Comparison of ENCODE assay signal across 9 mouse cellular contexts in genomic region chr4:147941045-147942020, GRCm38 (mm10). TPM values are rescaled to one million over a fixed set of nuclear protein-coding genes. Genes with fewer than 3 reads are reported as not detected.
A peak's percentile ranks its signal among the peaks of the same experiment; 100 is the strongest.
DNase-seq lines count a peak whose midpoint lies in the region; ATAC-seq and TF ChIP-seq lines count a peak whose summit lies in the region.
"Had no signal": no experiment of that assay in that cellular context is flagged by ENCODE, and none has a peak within 500 bp of the region (broad histone marks: within the 10 kb centered on the region; RNA-seq: fewer than 3 reads in every experiment).

No protein-coding gene starts in this region.

- ATAC-seq in frontal cortex, adult (ENCODE audit: low TSS enrichment): peak; percentile 28; the same call in 1 of the 2 replicates
- ATAC-seq in embryonic facial prominence, embryonic 14.5 days (ENCODE audit: low read depth): peak; percentile 50
- peak; percentile 73 for ATAC-seq in liver, postnatal 0 days

- in situ Hi-C loops in CH12.LX (cut with MboI; ENCODE audit: low pct_ligation_motif_present, low pct_unique_long_range_greater_than_20kb, low sequenced_read_pairs): no loop called here

- peak overlapping the region; percentile 85 for H3K9ac ChIP-seq in CH12.LX (ENCODE audit: insufficient read depth, low read depth)
- peak overlapping the region; percentile 77 for H3K9ac ChIP-seq in embryonic facial prominence, embryonic 14.5 days (ENCODE audit: low read depth, low read length)
- H3K9ac ChIP-seq in liver, postnatal 0 days (replicated peaks): peak overlapping the region; percentile 87

- 17% methylated on average over 21 of the region's 88 CpGs for WGBS in embryonic facial prominence, embryonic 14.5 days
- 4% methylated on average over 72 of the region's 88 CpGs for WGBS in liver, postnatal 0 days (ENCODE audit: insufficient replicate concordance)
- WGBS in small intestine, adult 2 months: 2% methylated on average over 88 of the region's 88 CpGs

- TF ChIP-seq EP300 in CH12.LX (IDR thresholded peaks at IDR 0.05; ENCODE audit: low read length): no peak
- TF ChIP-seq EP300 in liver, postnatal 0 days (IDR thresholded peaks at IDR 0.05; ENCODE audit: low read depth): no peak

- peaks cover 25 to 38% of the 10 kb centered on the region in 2 experiments for H3K36me3 ChIP-seq in CH12.LX (replicated peaks in 1 of 2; ENCODE audit: control insufficient read depth in 1 of 2, insufficient read depth in 1 of 2, low read length in 1 of 2)
- H3K36me3 ChIP-seq in embryonic facial prominence, embryonic 14.5 days (ENCODE audit: control insufficient read depth, insufficient read depth, low read length): peaks cover 33% of the 10 kb centered on the region
- H3K36me3 ChIP-seq in liver, postnatal 0 days (replicated peaks; ENCODE audit: insufficient read depth, low read length): peaks cover 28% of the 10 kb centered on the region
- peaks cover 25% of the 10 kb centered on the region for H3K36me3 ChIP-seq in small intestine, adult 2 months (ENCODE audit: control insufficient read depth, insufficient read depth, low read length)

- dilution Hi-C loops in CH12.LX (cut with MboI; ENCODE audit: extremely low pct_ligation_motif_present, extremely low pct_unique_long_range_greater_than_20kb, low sequenced_read_pairs): no loop called here

- peak overlapping the region; percentile 80 for H3K4me2 ChIP-seq in CH12.LX (ENCODE audit: insufficient read depth, low read depth, poor library complexity, severe bottlenecking)
- H3K4me2 ChIP-seq in embryonic facial prominence, embryonic 14.5 days (ENCODE audit: low read depth, low read length): peak overlapping the region; percentile 98
- H3K4me2 ChIP-seq in liver, postnatal 0 days (ENCODE audit: low read depth, low read length): peak overlapping the region; percentile 99

- peaks cover 28% of the 10 kb centered on the region for H3K79me2 ChIP-seq in CH12.LX (replicated peaks; ENCODE audit: control insufficient read depth, extremely low read depth, insufficient read depth, poor library complexity, severe bottlenecking)

- no peaks in the 10 kb centered on the region for H3K9me3 ChIP-seq in CH12.LX (replicated peaks; ENCODE audit: low read length)
- no peaks in the 10 kb centered on the region for H3K9me3 ChIP-seq in embryonic facial prominence, embryonic 14.5 days (ENCODE audit: control insufficient read depth, low read length)
- no peaks in the 10 kb centered on the region for H3K9me3 ChIP-seq in liver, postnatal 0 days (ENCODE audit: low read length)

- no peak for TF ChIP-seq CTCF in CH12.LX (conservative IDR thresholded peaks at IDR 0.05 in 1 of 2, IDR thresholded peaks at IDR 0.05 in 1 of 2; ENCODE audit: low read depth in 2 of 2, low read length in 2 of 2)
- TF ChIP-seq CTCF in liver, postnatal 0 days (IDR thresholded peaks at IDR 0.05; ENCODE audit: low read depth): no peak
- no peak for TF ChIP-seq CTCF in small intestine, adult 2 months (IDR thresholded peaks at IDR 0.05; ENCODE audit: extremely low read depth, insufficient read length, insufficient replicate concordance, low read depth, low read length)

- H3K27ac ChIP-seq in CH12.LX (ENCODE audit: insufficient read depth, low read depth): no peak overlapping the region
- peak overlapping the region; percentile 35; the same call in 1 of the 2 replicates for H3K27ac ChIP-seq in embryonic facial prominence, embryonic 14.5 days (replicated peaks; ENCODE audit: low read depth, low read length)
- H3K27ac ChIP-seq in liver, postnatal 0 days (ENCODE audit: low read depth): peak overlapping the region; percentile 79
- H3K27ac ChIP-seq in small intestine, adult 2 months (ENCODE audit: insufficient read depth, low read depth, low read length): peak overlapping the region; percentile 69

- H3K4me1 ChIP-seq in CH12.LX (ENCODE audit: control insufficient read depth in 1 of 2, insufficient read depth in 2 of 2): peaks cover 13 to 40% of the 10 kb centered on the region in 2 experiments
- H3K4me1 ChIP-seq in embryonic facial prominence, embryonic 14.5 days (ENCODE audit: control insufficient read depth, insufficient read depth, low read length): peaks cover 52% of the 10 kb centered on the region
- H3K4me1 ChIP-seq in liver, postnatal 0 days (ENCODE audit: insufficient read depth): peaks cover 43% of the 10 kb centered on the region
- H3K4me1 ChIP-seq in small intestine, adult 2 months (ENCODE audit: control insufficient read depth, insufficient read depth, insufficient read length, low read length): peaks cover 25% of the 10 kb centered on the region

- peak overlapping the region; percentile 61 to 100 (median 98) for H3K4me3 ChIP-seq in CH12.LX (replicated peaks in 1 of 3; ENCODE audit: low read depth in 2 of 3, low read length in 2 of 3, poor library complexity in 1 of 3)
- H3K4me3 ChIP-seq in embryonic facial prominence, embryonic 14.5 days (ENCODE audit: low read depth, low read length): peak overlapping the region; percentile 91
- H3K4me3 ChIP-seq in liver, postnatal 0 days (ENCODE audit: low read depth, low read length): peak overlapping the region; percentile 72
- H3K4me3 ChIP-seq in small intestine, adult 2 months (ENCODE audit: low read depth, low read length): peak overlapping the region; percentile 88

- DNase-seq in frontal cortex, postnatal 10 days (ENCODE audit: low spot score in 2 of 2): no peak
- no peak for DNase-seq in CH12.LX (ENCODE audit: extremely low read depth)
- DNase-seq in embryonic facial prominence, embryonic 14.5 days (ENCODE audit: low spot score): no peak
- DNase-seq in induced T-regulatory cell, adult 2 months (ENCODE audit: low read depth): peak; percentile 47
- DNase-seq in liver, postnatal 0 days: peak; percentile 71
- no peak for DNase-seq in ovary, postnatal 10 days (ENCODE audit: low spot score)

- no peak for TF ChIP-seq RAD21 in CH12.LX (IDR thresholded peaks at IDR 0.05; ENCODE audit: low read depth, low read length)

- TF ChIP-seq POLR2A in CH12.LX (IDR thresholded peaks at IDR 0.05; ENCODE audit: low read depth, low read length): no peak
- no peak for TF ChIP-seq POLR2A in small intestine, adult 2 months (IDR thresholded peaks at IDR 0.05; ENCODE audit: low read depth, low read length)

- peaks cover 24% of the 10 kb centered on the region for H3K27me3 ChIP-seq in CH12.LX (replicated peaks)
- H3K27me3 ChIP-seq in embryonic facial prominence, embryonic 14.5 days (replicated peaks; ENCODE audit: control insufficient read depth, insufficient read depth, low read length): no peaks in the 10 kb centered on the region
- no peaks in the 10 kb centered on the region for H3K27me3 ChIP-seq in liver, postnatal 0 days (ENCODE audit: insufficient read depth, low read length)
- no peaks in the 10 kb centered on the region for H3K27me3 ChIP-seq in small intestine, adult 2 months (ENCODE audit: control insufficient read depth, insufficient read depth, low read length)

TF ChIP-seq in CH12.LX, 34 proteins besides CTCF, POLR2A, EP300 and RAD21:
- TF ChIP-seq NRF1 (IDR thresholded peaks at IDR 0.05; ENCODE audit: low read depth, low read length): no peak
- peak; percentile 31; the same call in 1 of the 2 replicates for TF ChIP-seq UBTF (IDR thresholded peaks at IDR 0.05; ENCODE audit: low read depth, low read length)
- 0 out of 2 replicates have a peak, but pooled peaks have one; percentile 6 for TF ChIP-seq MXI1 (IDR thresholded peaks at IDR 0.05; ENCODE audit: low read depth, low read length)

RNA-seq across cellular contexts. Expression of gene 2510039O18Rik, which starts 0.6 kb away (rescaled TPM):
- total RNA-seq in CH12.LX (2012; rRNA removed) (32.8 and 33.9 TPM in 2 replicates), CH12.LX (2014; rRNA removed) (22.1 and 23.9 TPM in 2 replicates)
- polyA plus RNA-seq in CH12.LX (2012; ENCODE audit: insufficient read length, low read depth): 23.6 and 27.9 TPM in 2 replicates
- 23.0 and 23.4 TPM in 2 replicates for polyA plus RNA-seq in embryonic facial prominence, embryonic 14.5 days (2014; fragmentation: Nextera tagmentation; extraction: Ambion mirVana)
- 6.5 and 8.5 TPM in 2 replicates for polyA plus RNA-seq in liver, postnatal 0 days (2015; fragmentation: Nextera tagmentation; extraction: Ambion mirVana)
- 97.5 and 209 TPM in 2 replicates for polyA plus RNA-seq in small intestine, adult 2 months (2012; rRNA removed)

RNA-seq across cellular contexts. Expression of gene Plod1, which starts 4.8 kb away (rescaled TPM):
- total RNA-seq in CH12.LX (2012; rRNA removed) (4.8 and 6.5 TPM in 2 replicates), CH12.LX (2014; rRNA removed) (0.30 and 0.51 TPM in 2 replicates)
- 1.9 TPM in 2 replicates for polyA plus RNA-seq in CH12.LX (2012; ENCODE audit: insufficient read length, low read depth)
- polyA plus RNA-seq in embryonic facial prominence, embryonic 14.5 days (2014; fragmentation: Nextera tagmentation; extraction: Ambion mirVana): 83.8 and 102 TPM in 2 replicates
- polyA plus RNA-seq in liver, postnatal 0 days (2015; fragmentation: Nextera tagmentation; extraction: Ambion mirVana): 24.8 and 25.4 TPM in 2 replicates
- 8.8 and 18.8 TPM in 2 replicates for polyA plus RNA-seq in small intestine, adult 2 months (2012; rRNA removed)

RNA-seq across cellular contexts. Expression of gene Mfn2, which starts 36.8 kb away (rescaled TPM):
- 17.5 and 21.7 TPM in 2 replicates for total RNA-seq in CH12.LX (2012; rRNA removed)
- total RNA-seq in CH12.LX (2014; rRNA removed): 8.6 and 10.0 TPM in 2 replicates
- polyA plus RNA-seq in CH12.LX (2012; ENCODE audit: insufficient read length, low read depth): 33.0 and 36.8 TPM in 2 replicates
- polyA plus RNA-seq in embryonic facial prominence, embryonic 14.5 days (2014; fragmentation: Nextera tagmentation; extraction: Ambion mirVana): 37.0 and 37.5 TPM in 2 replicates
- 12.3 and 14.1 TPM in 2 replicates for polyA plus RNA-seq in liver, postnatal 0 days (2015; fragmentation: Nextera tagmentation; extraction: Ambion mirVana)
- 38.0 and 72.8 TPM in 2 replicates for polyA plus RNA-seq in small intestine, adult 2 months (2012; rRNA removed)

RNA-seq across cellular contexts. Expression of gene Nppb, which starts 44.3 kb away (rescaled TPM):
- total RNA-seq in CH12.LX (2012; rRNA removed) (not detected in 2 replicates), CH12.LX (2014; rRNA removed) (not detected in 2 replicates)
- polyA plus RNA-seq in CH12.LX (2012; ENCODE audit: insufficient read length, low read depth): not detected in 2 replicates
- polyA plus RNA-seq in embryonic facial prominence, embryonic 14.5 days (2014; fragmentation: Nextera tagmentation; extraction: Ambion mirVana): 0.28 TPM in 1 of 2 replicates, not detected in the other
- not detected in 2 replicates for polyA plus RNA-seq in liver, postnatal 0 days (2015; fragmentation: Nextera tagmentation; extraction: Ambion mirVana)
- not detected in 2 replicates for polyA plus RNA-seq in small intestine, adult 2 months (2012; rRNA removed)
- total RNA-seq: left cerebral cortex, postnatal 10 days had no signal

RNA-seq across cellular contexts. Expression of gene Nppa, which starts 59.2 kb away (rescaled TPM):
- total RNA-seq in CH12.LX (2012; rRNA removed) (not detected in 2 replicates), CH12.LX (2014; rRNA removed) (not detected in 2 replicates)
- not detected in 2 replicates for polyA plus RNA-seq in CH12.LX (2012; ENCODE audit: insufficient read length, low read depth)
- polyA plus RNA-seq in embryonic facial prominence, embryonic 14.5 days (2014; fragmentation: Nextera tagmentation; extraction: Ambion mirVana): not detected in 2 replicates
- polyA plus RNA-seq in liver, postnatal 0 days (2015; fragmentation: Nextera tagmentation; extraction: Ambion mirVana): 0.13 TPM in 1 of 2 replicates, not detected in the other
- not detected in 2 replicates for polyA plus RNA-seq in small intestine, adult 2 months (2012; rRNA removed)

Comparison
In these comparisons a context has a peak if more than half of its experiments do, and no peak if none do; other contexts are left out.
1. DNase-seq: peak in induced T-regulatory cell, adult 2 months (single experiment) and liver, postnatal 0 days (single experiment); none in frontal cortex, postnatal 10 days (0 of 2), CH12.LX (single experiment), embryonic facial prominence, embryonic 14.5 days (single experiment) and ovary, postnatal 10 days (single experiment).
2. Peak in every context shown above with its lines, with median percentiles within 50 percentile points of each other: ATAC-seq, H3K4me2 ChIP-seq, H3K4me3 ChIP-seq and H3K9ac ChIP-seq.